Mouse (Mus musculus): ENCODE results near the gene Usp49. TPM values are rescaled to one million over a fixed set of nuclear protein-coding genes. Genes with fewer than 3 reads are reported as not detected.

Usp49 gene
- polyA plus RNA-seq, 1 experiment from 2014 or later = 3.0 TPM

DNA sequence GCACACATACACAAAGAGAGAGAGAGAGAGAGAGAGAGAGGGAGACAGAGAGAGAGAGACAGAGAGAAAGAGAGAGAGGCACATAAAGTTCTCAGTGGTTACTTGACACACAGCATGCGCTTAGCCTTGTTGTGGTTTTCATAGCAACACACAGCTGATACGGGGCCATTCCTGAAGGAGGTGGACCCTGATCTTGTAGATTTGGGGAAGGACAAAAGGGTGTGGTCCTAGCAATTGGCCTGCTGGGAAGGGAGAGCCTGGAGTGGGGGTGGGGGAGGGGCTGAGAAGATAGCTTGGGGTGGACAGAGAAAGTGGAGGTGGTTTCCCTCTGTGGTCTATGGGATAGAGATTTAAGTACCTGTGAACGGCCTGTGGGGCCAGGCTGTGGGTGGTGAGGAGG is 79.5 kb downstream of the Usp49 start:
- no peak for ATAC-seq (ENCODE audit: insufficient number of reproducible peaks, insufficient read depth, low FRiP score, low read depth)
- H3K36me3 ChIP-seq (ENCODE audit: control insufficient read depth, insufficient read depth, low read length) = no peaks in the 10 kb centered on the region
- WGBS = 53% methylated on average over 3 of the region's 3 CpGs

DNA sequence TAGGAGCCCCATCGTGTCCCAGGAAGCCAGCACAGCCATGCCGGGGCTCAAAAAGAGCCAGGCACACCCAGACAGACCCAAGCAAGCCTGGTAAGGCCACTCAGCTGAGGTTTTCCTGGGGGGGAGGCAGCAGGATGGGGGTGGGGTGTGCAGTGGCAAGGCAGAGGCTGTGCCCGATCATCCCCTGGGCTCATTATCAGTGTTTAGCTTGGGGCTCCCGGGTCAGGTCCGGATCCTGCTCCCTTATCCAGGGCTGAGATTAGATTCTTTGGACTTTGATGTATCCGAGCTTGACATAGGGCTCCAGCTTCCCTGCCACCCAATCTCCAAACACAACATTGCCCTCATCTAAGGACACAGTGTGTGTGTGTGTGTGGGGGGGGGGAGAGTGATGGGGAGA is 81.4 kb downstream of the Usp49 start:
- ATAC-seq (ENCODE audit: insufficient number of reproducible peaks, insufficient read depth, low FRiP score, low read depth) = no peak
- WGBS = 19% methylated on average over 6 of the region's 6 CpGs
- no peaks in the 10 kb centered on the region for H3K9me3 ChIP-seq (ENCODE audit: control insufficient read depth, low read length)
- peaks cover 2 to 4% of the 10 kb centered on the region in 2 experiments; a peak in 1 of 4 replicates for H3K4me1 ChIP-seq (ENCODE audit: control insufficient read depth in 2 of 2, insufficient read depth in 2 of 2, low read length in 2 of 2)
- H3K4me2 ChIP-seq (ENCODE audit: low read length) = no peak overlapping the region
- H3K27me3 ChIP-seq (ENCODE audit: control insufficient read depth, insufficient read depth, low read length) = no peaks in the 10 kb centered on the region; the same call in 1 of the 2 replicates
- no peak overlapping the region for H3K9ac ChIP-seq (ENCODE audit: low read length)
- no peak overlapping the region for H3K27ac ChIP-seq (replicated peaks in 1 of 2; ENCODE audit: control insufficient read depth in 1 of 2, insufficient read depth in 1 of 2, low read depth in 2 of 2, low read length in 2 of 2)
- no peaks in the 10 kb centered on the region for H3K36me3 ChIP-seq (ENCODE audit: control insufficient read depth, insufficient read depth, low read length)
- no peak overlapping the region for H3K4me3 ChIP-seq (ENCODE audit: control insufficient read depth in 1 of 2, insufficient read depth in 1 of 2, low read depth in 1 of 2, low read length in 2 of 2)

More for the DNA sequence above, 79.5 kb downstream of the Usp49 start:
- Histone ChIP-seq H3K4me3 (ENCODE audit: control insufficient read depth in 1 of 2, insufficient read depth in 1 of 2, low read depth in 1 of 2, low read length in 2 of 2) (no peak overlapping the region), H3K9ac (ENCODE audit: low read length) (no peak overlapping the region), H3K4me1 (ENCODE audit: control insufficient read depth in 2 of 2, insufficient read depth in 2 of 2, low read length in 2 of 2) (peaks cover 3 to 4% of the 10 kb centered on the region in 2 experiments; a peak in 1 of 4 replicates), H3K9me3 (ENCODE audit: control insufficient read depth, low read length) (no peaks in the 10 kb centered on the region), H3K27ac (replicated peaks in 1 of 2; ENCODE audit: control insufficient read depth in 1 of 2, insufficient read depth in 1 of 2, low read depth in 2 of 2, low read length in 2 of 2) (no peak overlapping the region), H3K27me3 (ENCODE audit: control insufficient read depth, insufficient read depth, low read length) (no peaks in the 10 kb centered on the region; the same call in 1 of the 2 replicates), H3K4me2 (ENCODE audit: low read length) (no peak overlapping the region)

DNA sequence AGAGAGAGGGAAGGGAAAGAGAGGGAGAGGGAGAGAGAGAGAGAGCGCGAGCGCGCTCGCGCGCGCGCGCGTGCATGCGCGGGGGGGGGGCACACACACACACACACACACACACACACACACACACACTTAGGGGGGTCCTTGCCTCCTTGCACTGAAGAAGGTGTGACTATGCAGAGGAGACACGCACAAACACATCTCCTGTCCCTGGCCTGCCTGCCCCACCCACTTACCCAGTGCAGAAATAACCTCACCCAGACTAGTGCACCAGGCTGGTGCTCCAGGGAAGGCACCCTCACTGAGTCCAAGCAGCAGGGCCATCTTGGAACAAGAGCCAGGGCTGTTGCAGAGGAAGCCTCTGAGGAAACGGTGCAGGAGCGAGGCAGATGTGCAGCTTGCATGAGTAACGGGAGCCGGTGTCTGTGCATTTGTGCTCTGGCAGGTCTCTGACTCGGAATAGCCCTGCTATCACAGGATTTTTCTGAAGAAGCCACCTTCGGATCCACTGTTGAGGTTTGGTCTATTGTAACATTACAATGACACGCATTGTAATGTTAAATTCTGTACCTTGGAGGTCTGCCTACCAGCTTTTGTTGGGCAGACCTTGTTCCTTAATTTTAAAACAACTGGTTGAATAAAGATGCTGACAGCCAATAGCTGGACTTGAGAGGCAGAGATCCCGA is 82.5 kb downstream of the Usp49 start:
- no peaks in the 10 kb centered on the region for H3K9me3 ChIP-seq (ENCODE audit: control insufficient read depth, low read length)
- peaks cover 2 to 4% of the 10 kb centered on the region in 2 experiments; a peak in 1 of 4 replicates for H3K4me1 ChIP-seq (ENCODE audit: control insufficient read depth in 2 of 2, insufficient read depth in 2 of 2, low read length in 2 of 2)
- H3K9ac ChIP-seq (ENCODE audit: low read length) = no peak overlapping the region
- ATAC-seq (ENCODE audit: insufficient number of reproducible peaks, insufficient read depth, low FRiP score, low read depth) = no peak
- no peak overlapping the region for H3K27ac ChIP-seq (replicated peaks in 1 of 2; ENCODE audit: control insufficient read depth in 1 of 2, insufficient read depth in 1 of 2, low read depth in 2 of 2, low read length in 2 of 2)
- H3K4me3 ChIP-seq (ENCODE audit: control insufficient read depth in 1 of 2, insufficient read depth in 1 of 2, low read depth in 1 of 2, low read length in 2 of 2) = no peak overlapping the region
- 55% methylated on average over 9 of the region's 22 CpGs for WGBS
- no peak overlapping the region for H3K4me2 ChIP-seq (ENCODE audit: low read length)
- H3K36me3 ChIP-seq (ENCODE audit: control insufficient read depth, insufficient read depth, low read length) = no peaks in the 10 kb centered on the region
- no peaks in the 10 kb centered on the region for H3K27me3 ChIP-seq (ENCODE audit: control insufficient read depth, insufficient read depth, low read length)

DNA sequence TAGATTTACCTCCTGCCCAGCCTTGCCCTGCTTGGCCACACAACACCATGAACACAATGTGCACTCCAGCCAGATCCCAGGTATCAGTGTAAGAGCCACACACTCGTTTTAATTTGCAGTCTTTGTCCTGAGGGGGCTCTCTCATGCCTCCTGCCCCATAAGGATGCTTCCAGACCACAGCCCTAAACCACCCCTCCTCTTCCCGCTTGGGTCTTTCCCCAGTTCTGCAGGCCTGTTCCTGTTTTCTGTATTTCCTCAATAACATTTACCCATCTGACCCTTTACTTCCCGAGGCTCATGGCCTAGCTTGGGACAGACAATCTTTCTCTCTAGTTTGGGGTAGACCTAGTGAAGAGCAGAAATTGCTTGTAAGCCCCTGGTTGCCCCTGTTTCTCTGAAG is 84.5 kb downstream of the Usp49 start:
- no peaks in the 10 kb centered on the region for H3K36me3 ChIP-seq (ENCODE audit: control insufficient read depth, insufficient read depth, low read length)
- 55% methylated on average over 3 of the region's 3 CpGs for WGBS

DNA sequence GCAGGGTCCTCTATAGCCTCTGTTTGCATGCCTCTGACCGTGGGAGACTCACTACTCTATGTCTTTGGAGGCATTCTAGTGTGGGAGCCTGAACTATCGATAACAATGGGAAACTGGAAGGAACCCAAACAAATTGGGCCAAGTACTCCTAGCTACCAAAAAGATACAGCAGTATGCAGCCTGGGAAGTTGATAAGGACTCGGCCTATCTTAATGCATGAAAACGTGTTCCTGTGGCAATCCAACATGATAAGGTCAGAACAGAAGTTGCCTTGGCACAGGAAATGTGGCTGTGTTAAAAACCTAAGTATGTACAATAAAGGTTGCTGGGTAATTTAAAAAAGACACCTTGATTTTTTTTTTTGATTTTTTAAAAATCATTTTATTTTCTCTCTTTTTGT is 90.7 kb downstream of the Usp49 start:
- ATAC-seq (ENCODE audit: insufficient number of reproducible peaks, insufficient read depth, low FRiP score, low read depth) = no peak
- peaks cover 0 to under 1% of the 10 kb centered on the region in 2 experiments; a peak in 2 of 4 replicates for H3K4me1 ChIP-seq (ENCODE audit: control insufficient read depth in 2 of 2, insufficient read depth in 2 of 2, low read length in 2 of 2)
- no peaks in the 10 kb centered on the region for H3K27me3 ChIP-seq (ENCODE audit: control insufficient read depth, insufficient read depth, low read length)
- no peaks in the 10 kb centered on the region for H3K9me3 ChIP-seq (ENCODE audit: control insufficient read depth, low read length)
- H3K4me2 ChIP-seq (ENCODE audit: low read length) = no peak overlapping the region
- H3K4me3 ChIP-seq (ENCODE audit: control insufficient read depth in 1 of 2, insufficient read depth in 1 of 2, low read depth in 1 of 2, low read length in 2 of 2) = no peak overlapping the region
- no peak overlapping the region for H3K9ac ChIP-seq (ENCODE audit: low read length)
- 34% methylated on average over 4 of the region's 4 CpGs for WGBS
- H3K36me3 ChIP-seq (ENCODE audit: control insufficient read depth, insufficient read depth, low read length) = no peaks in the 10 kb centered on the region
- no peak overlapping the region for H3K27ac ChIP-seq (replicated peaks in 1 of 2; ENCODE audit: control insufficient read depth in 1 of 2, insufficient read depth in 1 of 2, low read depth in 2 of 2, low read length in 2 of 2)

More for the DNA sequence above, 84.5 kb downstream of the Usp49 start:
- no peak for ATAC-seq (ENCODE audit: insufficient number of reproducible peaks, insufficient read depth, low FRiP score, low read depth)
- Histone ChIP-seq H3K4me2 (ENCODE audit: low read length) (no peak overlapping the region), H3K4me1 (ENCODE audit: control insufficient read depth in 2 of 2, insufficient read depth in 2 of 2, low read length in 2 of 2) (peaks cover 2 to 4% of the 10 kb centered on the region in 2 experiments; a peak in 1 of 4 replicates), H3K9ac (ENCODE audit: low read length) (no peak overlapping the region), H3K27ac (replicated peaks in 1 of 2; ENCODE audit: control insufficient read depth in 1 of 2, insufficient read depth in 1 of 2, low read depth in 2 of 2, low read length in 2 of 2) (no peak overlapping the region), H3K4me3 (ENCODE audit: control insufficient read depth in 1 of 2, insufficient read depth in 1 of 2, low read depth in 1 of 2, low read length in 2 of 2) (no peak overlapping the region), H3K27me3 (ENCODE audit: control insufficient read depth, insufficient read depth, low read length) (no peaks in the 10 kb centered on the region), H3K9me3 (ENCODE audit: control insufficient read depth, low read length) (no peaks in the 10 kb centered on the region)

DNA sequence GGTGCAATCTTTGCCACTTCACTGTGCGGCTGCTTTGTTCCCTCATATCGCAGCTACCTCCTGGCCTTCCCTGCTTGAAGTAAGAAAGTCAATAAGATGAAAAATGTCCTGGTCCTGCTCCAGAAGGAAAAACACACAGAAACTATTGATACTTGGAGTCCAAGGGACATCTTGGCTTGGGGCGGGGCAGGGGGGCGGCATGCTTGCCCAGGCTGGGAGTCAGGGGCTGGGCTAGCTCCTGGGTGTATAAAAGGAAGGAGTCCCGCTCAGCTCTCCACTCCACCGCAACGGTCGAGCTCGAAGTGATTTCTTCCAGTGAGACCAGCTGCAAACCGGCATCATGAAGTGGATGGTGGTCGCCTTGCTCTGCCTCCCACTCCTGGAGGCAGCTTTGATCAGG is 96.1 kb downstream of the Usp49 start, which contains the start of gene Pgc:
Pgc (plus strand) TSS at position 277 of the 400 bp plus-strand sequence.
- Histone ChIP-seq H3K9me3 (ENCODE audit: control insufficient read depth, low read length) (no peaks in the 10 kb centered on the region), H3K4me3 (ENCODE audit: control insufficient read depth in 1 of 2, insufficient read depth in 1 of 2, low read depth in 1 of 2, low read length in 2 of 2) (no peak within 1 kb of the TSS), H3K27me3 (ENCODE audit: control insufficient read depth, insufficient read depth, low read length) (no peaks in the 10 kb centered on the region), H3K4me1 (ENCODE audit: control insufficient read depth in 2 of 2, insufficient read depth in 2 of 2, low read length in 2 of 2) (no peaks in the 10 kb centered on the region; a peak in 1 of 4 replicates), H3K9ac (ENCODE audit: low read length) (no peak within 1 kb of the TSS), H3K27ac (replicated peaks in 1 of 2; ENCODE audit: control insufficient read depth in 1 of 2, insufficient read depth in 1 of 2, low read depth in 2 of 2, low read length in 2 of 2) (no peak within 1 kb of the TSS), H3K36me3 (ENCODE audit: control insufficient read depth, insufficient read depth, low read length) (no peaks in the 10 kb centered on the region), H3K4me2 (ENCODE audit: low read length) (no peak within 1 kb of the TSS)
- 80% methylated on average over 11 of the region's 11 CpGs for WGBS
- ATAC-seq (ENCODE audit: insufficient number of reproducible peaks, insufficient read depth, low FRiP score, low read depth) = no peak

DNA sequence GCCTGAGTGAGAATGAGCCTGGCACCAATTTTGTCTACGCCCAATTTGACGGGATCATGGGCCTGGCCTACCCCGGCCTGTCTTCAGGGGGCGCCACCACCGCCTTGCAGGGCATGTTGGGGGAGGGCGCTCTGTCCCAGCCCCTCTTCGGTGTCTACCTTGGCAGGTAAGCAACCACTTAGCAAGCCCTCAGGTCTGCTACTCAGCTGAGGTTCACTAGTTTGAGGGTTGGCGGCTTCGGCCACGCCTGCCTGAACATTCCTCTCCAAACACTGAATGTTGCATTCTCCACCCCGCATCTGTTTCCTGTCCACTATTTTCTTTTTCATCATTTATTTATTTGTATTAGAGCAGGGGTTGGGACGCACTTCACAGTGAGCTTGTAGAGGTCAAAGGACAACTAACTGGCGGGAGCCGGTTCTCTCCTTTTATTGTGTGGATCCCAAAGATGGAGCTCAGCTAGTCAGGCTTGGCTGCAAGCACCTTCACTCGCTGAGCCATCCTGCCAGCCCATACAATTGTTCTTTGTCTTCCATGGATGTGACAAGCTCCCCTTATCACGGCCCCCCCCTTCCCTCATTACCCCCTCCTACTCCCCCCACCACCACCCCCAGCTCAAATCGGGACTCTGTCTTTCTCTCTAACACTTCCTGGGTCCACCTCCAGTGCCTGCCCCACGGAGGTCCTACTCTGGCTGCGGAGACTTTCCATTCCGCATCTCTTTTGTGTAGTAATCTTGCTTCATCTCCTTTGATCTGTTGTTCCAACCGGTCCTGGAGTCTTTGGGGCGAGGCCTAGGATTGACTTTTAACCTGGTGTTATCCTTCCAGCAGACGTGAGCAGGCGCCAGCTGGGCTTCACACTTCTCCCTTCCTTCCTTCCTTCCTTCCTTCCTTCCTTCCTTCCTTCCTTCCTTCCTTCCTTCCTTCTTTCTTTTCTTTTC is 100.4 kb downstream of the Usp49 start:
- Histone ChIP-seq H3K27me3 (ENCODE audit: control insufficient read depth, insufficient read depth, low read length) (no peaks in the 10 kb centered on the region), H3K27ac (replicated peaks in 1 of 2; ENCODE audit: control insufficient read depth in 1 of 2, insufficient read depth in 1 of 2, low read depth in 2 of 2, low read length in 2 of 2) (no peak overlapping the region), H3K4me2 (ENCODE audit: low read length) (no peak overlapping the region), H3K4me3 (ENCODE audit: control insufficient read depth in 1 of 2, insufficient read depth in 1 of 2, low read depth in 1 of 2, low read length in 2 of 2) (no peak overlapping the region), H3K9me3 (ENCODE audit: control insufficient read depth, low read length) (no peaks in the 10 kb centered on the region), H3K4me1 (ENCODE audit: control insufficient read depth in 2 of 2, insufficient read depth in 2 of 2, low read length in 2 of 2) (no peaks in the 10 kb centered on the region; a peak in 1 of 4 replicates), H3K9ac (ENCODE audit: low read length) (no peak overlapping the region), H3K36me3 (ENCODE audit: control insufficient read depth, insufficient read depth, low read length) (no peaks in the 10 kb centered on the region)
- ATAC-seq (ENCODE audit: insufficient number of reproducible peaks, insufficient read depth, low FRiP score, low read depth) = no peak
- 57% methylated on average over 24 of the region's 24 CpGs for WGBS

Measured in heart, embryonic 14.5 days (tissue).